Mouse (Mus musculus): ENCODE measurements around the gene Mthfr.

- TF ChIP-seq ZNF384 (IDR thresholded peaks at IDR 0.05; ENCODE audit: low read depth, low read length): no peak
- no peak for TF ChIP-seq ZC3H11A (IDR thresholded peaks at IDR 0.05; ENCODE audit: borderline replicate concordance, low read depth, low read length)
These were observed 20.5 kb upstream of the Mthfr start for GRCm38 (mm10) chr4:148018410-148018809.

Data from ES-E14 (cell line).